Mouse (Mus musculus): ENCODE measurements around the gene 4931408C20Rik.

DNA sequence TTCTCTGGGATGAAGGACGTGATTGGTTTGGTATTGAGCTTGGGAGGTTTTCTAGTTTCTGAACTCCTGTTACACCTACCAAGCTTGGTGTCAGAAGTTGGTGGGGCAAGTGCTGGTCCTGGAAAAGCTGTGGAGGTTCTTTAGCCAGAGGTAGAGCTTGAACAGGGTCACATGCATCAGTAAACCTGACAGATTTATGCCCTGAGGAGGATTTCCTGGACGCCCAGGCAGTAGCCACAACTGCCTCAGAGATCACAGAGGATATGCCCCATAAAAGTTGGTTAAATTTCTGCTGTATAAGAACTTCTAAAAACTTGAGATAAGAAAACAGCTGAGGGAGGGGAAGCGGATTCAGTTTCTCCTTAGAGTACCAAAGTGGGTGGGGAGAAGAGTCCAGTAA, 1.9 kb downstream of the 4931408C20Rik start:
- no peak for TF ChIP-seq CTCF (IDR thresholded peaks at IDR 0.05; ENCODE audit: control insufficient read depth, insufficient read depth, insufficient replicate concordance, low read depth, low read length)
- no peak for TF ChIP-seq POLR2A (IDR thresholded peaks at IDR 0.05; ENCODE audit: control insufficient read depth, low read depth, low read length)
